Mouse (Mus musculus) liver, embryonic 16.5 days (tissue): Measurements from ENCODE around the gene Mark1. TPM values are rescaled to one million over a fixed set of nuclear protein-coding genes. Genes with fewer than 3 reads are reported as not detected.

Source experiments
- ATAC-seq: fragments of 200-750 bp; cut with Nextera tagmentation; 2 replicates; pipeline ENCODE4 v1.8.0; 2017; ENCODE audit warnings: low read depth, mild to moderate bottlenecking, moderate number of reproducible peaks, moderate library complexity
- H3K27ac ChIP-seq: fragments of 300-500 bp; sonication (generic); 2 replicates; pipeline ENCODE4 v1.5.1; 2014; ENCODE audit warnings: mild to moderate bottlenecking, low read length
- H3K27me3 ChIP-seq: fragments of 300-500 bp; sonication (generic); 2 replicates; pipeline ENCODE4 v1.6.1; 2014; ENCODE audit warnings: low read depth, low read length, mixed read lengths; ENCODE audit not compliant: control insufficient read depth, insufficient read depth
- H3K36me3 ChIP-seq: fragments of 300-500 bp; sonication (generic); 2 replicates; pipeline ENCODE4 v1.6.1; 2014; ENCODE audit warnings: mild to moderate bottlenecking; ENCODE audit not compliant: control insufficient read depth, insufficient read depth
- H3K4me1 ChIP-seq: fragments of 300-500 bp; sonication (generic); 2 replicates; pipeline ENCODE4 v1.6.1; 2014; ENCODE audit warnings: low read depth, low read length, mixed read lengths; ENCODE audit not compliant: control insufficient read depth
- H3K4me2 ChIP-seq: fragments of 300-500 bp; sonication (generic); 2 replicates; pipeline ENCODE4 v1.6.1; 2014; ENCODE audit warnings: low read depth, low read length, mixed read lengths
- H3K4me3 ChIP-seq: fragments of 300-500 bp; sonication (generic); 2 replicates; pipeline ENCODE4 v1.5.1; 2014; ENCODE audit warnings: low read depth, mild to moderate bottlenecking, low read length
- H3K9ac ChIP-seq: fragments of 300-500 bp; sonication (generic); 2 replicates; pipeline ENCODE4 v1.6.1; 2014; ENCODE audit warnings: low read depth, low read length
- H3K9me3 ChIP-seq: fragments of 300-500 bp; sonication (generic); replicated peaks from 2 replicates; pipeline ENCODE4 v1.6.1; 2016; ENCODE audit warnings: low read length; ENCODE audit not compliant: control insufficient read depth
- WGBS: fragments of 180-500 bp; shearing (Covaris S2); extraction: QIAGEN DNeasy Blood & Tissue Kit; methylation state at CpG from one replicate; pipeline ENCODE4 v1.1.7; 2014; ENCODE audit not compliant: insufficient replicate concordance; 5-methylcytosine and 5-hydroxymethylcytosine counted together
- polyA plus RNA-seq: library from polyadenylated mRNA; unstranded; fragments of >200 nt; fragmentation: Nextera tagmentation; extraction: Ambion mirVana; gene quantifications from 2 replicates; pipeline ENCODE4 v1.2.1, GENCODE M21; 2015

Gene Mark1
- polyA plus RNA-seq, 1 experiment from 2014 or later = 0.22 TPM

- Histone ChIP-seq H3K27me3 (no peaks in the 10 kb centered on the region), H3K4me2 (no peak overlapping the region), H3K36me3 (no peaks in the 10 kb centered on the region), H3K27ac (no peak overlapping the region), H3K4me3 (no peak overlapping the region), H3K9me3 (no peaks in the 10 kb centered on the region), H3K9ac (no peak overlapping the region), H3K4me1 (no peaks in the 10 kb centered on the region)
- no peak for ATAC-seq
- 38% methylated on average over 8 of the region's 8 CpGs for WGBS
Observed at GRCm38 (mm10) chr1:184972214-184972776, 27.1 kb downstream of the Mark1 start.

DNA sequence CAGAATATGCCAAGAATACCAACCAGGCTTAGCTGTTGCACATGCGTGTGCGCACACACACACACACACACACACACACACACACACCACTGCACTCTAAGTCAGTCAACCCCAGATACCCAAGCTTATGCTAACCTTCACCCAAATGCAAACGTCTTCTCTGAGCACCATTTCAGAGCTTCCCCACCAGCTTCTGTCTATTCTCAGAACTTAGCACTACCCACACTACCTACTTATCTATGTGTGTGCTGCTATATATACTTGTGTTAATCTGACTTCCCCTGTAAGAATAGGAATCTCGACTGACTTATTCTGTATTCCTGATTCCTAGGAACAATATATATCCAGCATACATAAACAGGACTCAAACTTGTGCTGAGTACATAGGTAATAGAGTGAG is 30.0 kb downstream of the Mark1 start:
- H3K27ac ChIP-seq = no peak overlapping the region
- H3K9ac ChIP-seq = no peak overlapping the region
- H3K9me3 ChIP-seq = no peaks in the 10 kb centered on the region
- 62% methylated on average over 4 of the region's 4 CpGs for WGBS
- no peaks in the 10 kb centered on the region for H3K27me3 ChIP-seq
- no peaks in the 10 kb centered on the region for H3K4me1 ChIP-seq
- ATAC-seq = no peak
- H3K36me3 ChIP-seq = no peaks in the 10 kb centered on the region
- no peak overlapping the region for H3K4me3 ChIP-seq
- no peak overlapping the region for H3K4me2 ChIP-seq

DNA sequence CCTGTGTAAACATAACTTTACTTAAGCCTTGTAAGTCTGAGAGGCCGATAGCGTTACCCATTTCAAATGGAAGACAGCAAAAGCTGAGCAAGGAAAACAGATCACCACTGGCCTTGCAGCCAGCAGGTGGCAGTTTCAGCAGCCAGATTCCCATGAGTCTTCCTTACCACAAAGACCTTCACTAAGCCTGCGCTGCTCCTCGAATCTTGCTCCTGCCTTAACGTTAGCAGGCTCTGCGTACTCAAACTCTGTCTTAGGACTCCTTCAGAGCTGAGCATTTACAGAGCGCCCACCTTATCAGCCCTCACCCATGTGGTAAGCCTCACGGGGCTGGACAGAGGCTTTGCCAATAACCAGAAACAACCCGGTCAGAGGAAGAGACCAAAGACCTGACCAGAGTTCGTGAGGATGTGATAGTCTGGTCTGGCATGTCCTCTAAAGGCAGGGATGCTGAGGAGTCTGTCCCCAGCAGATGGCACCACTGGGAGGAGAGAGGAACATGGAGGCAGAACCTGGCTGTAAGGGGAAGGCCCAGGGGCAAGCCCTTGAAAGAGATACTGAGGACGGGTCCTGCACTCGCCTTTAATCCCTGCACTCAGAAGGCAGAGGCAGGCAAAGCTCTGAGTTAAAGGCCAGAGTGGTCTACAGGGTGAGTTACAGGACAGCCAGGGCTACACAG is 33.5 kb downstream of the Mark1 start:
- no peaks in the 10 kb centered on the region for H3K36me3 ChIP-seq
- WGBS = 49% methylated on average over 12 of the region's 12 CpGs
- H3K27ac ChIP-seq = no peak overlapping the region
- H3K4me2 ChIP-seq = no peak overlapping the region
- H3K27me3 ChIP-seq = no peaks in the 10 kb centered on the region
- H3K9ac ChIP-seq = no peak overlapping the region
- H3K9me3 ChIP-seq = no peaks in the 10 kb centered on the region
- ATAC-seq = no peak
- H3K4me3 ChIP-seq = no peak overlapping the region
- no peaks in the 10 kb centered on the region; the same call in 1 of the 2 replicates for H3K4me1 ChIP-seq

- Histone ChIP-seq H3K9ac (no peak overlapping the region), H3K4me3 (no peak overlapping the region), H3K27ac (no peak overlapping the region), H3K36me3 (no peaks in the 10 kb centered on the region), H3K4me2 (no peak overlapping the region), H3K4me1 (no peaks in the 10 kb centered on the region; the same call in 1 of the 2 replicates), H3K9me3 (no peaks in the 10 kb centered on the region), H3K27me3 (no peaks in the 10 kb centered on the region)
- 23% methylated on average over 12 of the region's 12 CpGs for WGBS
- peak; percentile 35 for ATAC-seq
Observed at GRCm38 (mm10) chr1:184963121-184963693, 36.2 kb downstream of the Mark1 start.

GRCm38 (mm10) chr1:184961853-184962252 is 37.5 kb downstream of the Mark1 start:
- Histone ChIP-seq H3K27me3 (no peaks in the 10 kb centered on the region), H3K4me3 (no peak overlapping the region), H3K27ac (no peak overlapping the region), H3K9ac (no peak overlapping the region), H3K4me2 (no peak overlapping the region), H3K9me3 (no peaks in the 10 kb centered on the region), H3K4me1 (no peaks in the 10 kb centered on the region; the same call in 1 of the 2 replicates), H3K36me3 (no peaks in the 10 kb centered on the region)
- no peak for ATAC-seq
- WGBS = 62% methylated on average over 5 of the region's 5 CpGs

- no peak for ATAC-seq
Observed at GRCm38 (mm10) chr1:184958818-184959217, 40.6 kb downstream of the Mark1 start.

DNA sequence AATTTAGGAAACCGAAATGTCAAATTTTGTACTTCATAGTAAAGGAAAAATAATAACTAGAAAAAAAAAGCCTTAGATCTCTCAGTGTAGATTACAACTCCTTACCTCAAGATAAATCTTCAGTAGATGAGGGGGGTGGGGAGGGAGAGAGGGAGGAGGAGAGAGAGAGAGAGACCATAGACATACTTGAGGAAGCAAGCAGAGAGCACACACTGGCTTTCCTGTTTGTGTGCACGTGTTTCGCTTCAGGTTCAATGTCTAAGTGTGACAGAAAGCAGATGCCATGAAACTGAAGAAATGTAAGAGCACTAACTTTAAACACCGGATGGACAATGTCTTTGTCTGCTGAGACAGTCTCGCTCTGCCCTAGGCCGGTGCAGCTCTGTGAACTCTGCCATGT is 41.0 kb downstream of the Mark1 start:
- no peaks in the 10 kb centered on the region; the same call in 1 of the 2 replicates for H3K4me1 ChIP-seq
- H3K9me3 ChIP-seq = no peaks in the 10 kb centered on the region
- no peak overlapping the region for H3K9ac ChIP-seq
- 71% methylated on average over 6 of the region's 6 CpGs for WGBS
- no peak overlapping the region for H3K4me2 ChIP-seq
- no peak overlapping the region for H3K4me3 ChIP-seq
- no peak overlapping the region for H3K27ac ChIP-seq
- no peaks in the 10 kb centered on the region for H3K36me3 ChIP-seq
- H3K27me3 ChIP-seq = no peaks in the 10 kb centered on the region
- ATAC-seq = no peak

More at GRCm38 (mm10) chr1:184958818-184959217, 40.6 kb downstream of the Mark1 start:
- 65% methylated on average over 9 of the region's 9 CpGs for WGBS
- no peak overlapping the region for H3K4me2 ChIP-seq
- no peak overlapping the region for H3K27ac ChIP-seq
- H3K9me3 ChIP-seq = no peaks in the 10 kb centered on the region
- no peak overlapping the region for H3K4me3 ChIP-seq
- H3K36me3 ChIP-seq = no peaks in the 10 kb centered on the region
- no peaks in the 10 kb centered on the region; the same call in 1 of the 2 replicates for H3K4me1 ChIP-seq
- no peaks in the 10 kb centered on the region for H3K27me3 ChIP-seq
- no peak overlapping the region for H3K9ac ChIP-seq

DNA sequence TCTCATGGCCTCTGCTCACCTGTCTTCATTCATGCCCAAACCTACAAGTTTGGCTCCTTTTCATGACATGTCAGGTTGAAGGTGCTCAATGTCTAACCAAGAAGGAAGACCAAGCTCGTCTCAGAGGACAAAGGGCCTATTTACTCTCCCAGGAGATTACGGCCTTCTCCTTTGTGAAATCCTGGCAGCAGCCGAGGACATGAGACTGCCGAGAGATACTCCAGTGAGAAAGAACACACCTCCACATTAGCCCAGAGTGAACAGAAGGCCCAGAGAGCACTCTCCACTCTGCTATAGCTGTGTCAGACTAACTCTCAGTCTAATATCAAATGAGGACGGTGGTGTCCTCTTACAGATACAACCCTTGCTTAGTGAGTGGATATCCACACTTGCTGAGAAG is 47.6 kb downstream of the Mark1 start:
- no peak overlapping the region for H3K4me3 ChIP-seq
- ATAC-seq = no peak
- 67% methylated on average over 5 of the region's 5 CpGs for WGBS

GRCm38 (mm10) chr1:184951057-184951456 is 48.3 kb downstream of the Mark1 start:
- no peaks in the 10 kb centered on the region for H3K36me3 ChIP-seq
- no peak for ATAC-seq
- H3K27me3 ChIP-seq = no peaks in the 10 kb centered on the region
- no peak overlapping the region for H3K27ac ChIP-seq
- H3K9me3 ChIP-seq = no peaks in the 10 kb centered on the region
- H3K4me3 ChIP-seq = no peak overlapping the region
- 74% methylated on average over 11 of the region's 11 CpGs for whole genome bisulfite sequencing
- no peak overlapping the region for H3K4me2 ChIP-seq
- no peak overlapping the region for H3K9ac ChIP-seq
- no peaks in the 10 kb centered on the region for H3K4me1 ChIP-seq

More for the DNA sequence above, 47.6 kb downstream of the Mark1 start:
- no peaks in the 10 kb centered on the region for H3K27me3 ChIP-seq
- no peaks in the 10 kb centered on the region for H3K36me3 ChIP-seq
- no peak overlapping the region for H3K9ac ChIP-seq
- H3K27ac ChIP-seq = no peak overlapping the region
- no peaks in the 10 kb centered on the region for H3K4me1 ChIP-seq
- H3K4me2 ChIP-seq = no peak overlapping the region
- no peaks in the 10 kb centered on the region for H3K9me3 ChIP-seq
